Mouse (Mus musculus): ENCODE results near the gene Adgrv1.

DNA sequence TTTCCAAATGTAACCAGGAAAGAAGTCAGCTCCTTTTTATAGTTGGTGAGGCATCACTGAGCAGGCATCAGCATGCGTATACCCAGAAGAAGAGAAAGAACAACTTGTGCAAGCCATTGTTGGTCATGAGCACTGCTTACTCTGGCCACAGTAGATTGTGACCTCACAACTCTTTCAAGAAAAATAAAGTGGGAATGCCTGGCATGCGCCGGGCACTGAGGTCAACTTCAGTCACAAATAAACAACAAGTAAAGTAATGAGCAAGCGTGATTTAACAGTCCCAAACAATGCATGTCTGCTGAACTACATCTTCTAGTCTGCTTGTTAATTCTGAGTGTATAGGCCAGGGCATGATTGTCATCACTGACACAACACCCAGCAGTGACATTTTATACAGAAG lies 499.6 kb downstream of the Adgrv1 start:
- TF ChIP-seq RCOR1 (conservative IDR thresholded peaks at IDR 0.05; ENCODE audit: low read depth, low read length) (no peak), MAZ (IDR thresholded peaks at IDR 0.05; ENCODE audit: low read depth, low read length) (no peak)

Measured in CH12.LX (cell line).